Mouse (Mus musculus): ENCODE measurements at regions not wholly inside any gene's neighbourhood (a gene's known extent, or its start where the extent isn't known, plus 50 kb on each side); places are given as distances from the start of the nearest gene placed in this dataset.

DNA sequence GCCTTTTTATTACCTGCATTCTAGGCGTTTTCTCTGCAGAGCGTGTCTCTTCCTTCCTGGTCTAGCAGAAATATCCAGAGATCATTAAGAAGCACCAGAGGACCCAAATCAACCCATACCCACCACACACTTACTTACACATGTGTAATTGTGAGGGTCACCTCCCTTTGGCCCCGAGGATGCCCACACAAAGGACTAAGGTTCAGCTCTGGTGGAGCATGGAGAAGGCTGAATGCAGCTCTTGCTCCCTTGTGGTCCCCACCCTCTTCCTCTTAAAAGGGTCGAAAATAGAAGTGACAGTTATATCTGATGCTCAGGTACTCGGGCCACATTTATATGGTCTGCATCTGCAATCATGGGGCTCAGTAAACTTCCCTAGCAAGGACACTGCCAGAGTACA is 164.5 kb upstream of the Glra1 start:
- DNase-seq, result no peak

DNA sequence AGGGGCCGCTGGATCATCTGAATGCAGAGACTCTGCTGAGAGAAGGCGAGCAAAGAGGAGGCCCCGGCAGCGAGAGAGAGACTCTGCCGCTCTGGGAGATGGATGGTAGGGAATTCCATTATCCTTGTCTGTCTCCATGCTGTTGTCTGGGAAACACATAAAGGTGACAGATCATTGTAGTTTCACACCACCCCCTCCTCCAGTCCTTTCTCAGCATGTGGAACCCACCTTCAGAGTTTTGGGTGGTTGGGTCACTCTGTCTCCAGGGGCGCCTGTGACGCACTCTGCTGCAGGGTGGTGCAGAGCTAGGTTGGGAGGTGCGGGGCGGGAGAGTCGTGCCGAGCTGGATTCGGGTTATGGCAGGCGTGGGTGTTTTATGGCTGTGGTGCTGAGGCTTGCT is 164.1 kb upstream of the Glra1 start:
- no peak for DNase-seq

GRCm38 (mm10) chr11:55764846-55765245 is 156.8 kb upstream of the Glra1 start:
- DNase-seq, result no peak

All from right cerebral cortex, postnatal 4 days (tissue).